Mouse (Mus musculus): Measurements from ENCODE around the gene Plgrkt. TPM values are rescaled to one million over a fixed set of nuclear protein-coding genes. Genes with fewer than 3 reads are reported as not detected.

Plgrkt gene
- polyA plus RNA-seq, 1 experiment from 2014 or later, result 56.2 TPM

DNA sequence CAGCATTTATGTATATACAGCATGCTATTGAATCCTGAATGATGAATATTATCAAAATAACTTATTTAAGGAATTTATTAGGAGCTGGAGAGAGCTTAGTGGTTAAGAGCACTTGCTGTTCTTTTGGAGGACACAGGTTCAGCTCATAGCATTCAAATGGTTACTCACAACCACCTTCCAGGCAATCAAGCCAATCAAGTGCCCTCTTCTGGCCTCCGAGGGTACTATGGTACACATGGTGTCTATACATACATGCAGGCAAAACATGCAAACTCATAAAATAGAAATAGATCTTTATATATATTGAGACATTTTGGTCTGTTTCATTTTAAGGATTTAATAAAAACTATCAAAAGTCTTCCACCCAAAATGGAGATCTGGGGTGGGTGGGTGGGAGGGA is 21.6 kb upstream of the Plgrkt start:
- no peaks in the 10 kb centered on the region for H3K36me3 ChIP-seq (ENCODE audit: control insufficient read depth, insufficient read depth, low read length)
- H3K9ac ChIP-seq (ENCODE audit: low read depth, low read length), result no peak overlapping the region
- DNase-seq (ENCODE audit: low spot score) (no peak), ATAC-seq (replicated peaks; ENCODE audit: low FRiP score) (no peak)
- H3K27me3 ChIP-seq (replicated peaks; ENCODE audit: control insufficient read depth, insufficient read depth, low read length), result no peaks in the 10 kb centered on the region
- 85% methylated on average over 1 of the region's 1 CpGs for WGBS
- no peaks in the 10 kb centered on the region for H3K9me3 ChIP-seq (ENCODE audit: control insufficient read depth, low read length)
- no peaks in the 10 kb centered on the region for H3K4me1 ChIP-seq (replicated peaks; ENCODE audit: control insufficient read depth, insufficient read depth, low read length)
- H3K27ac ChIP-seq (ENCODE audit: low read depth, low read length), result no peak overlapping the region
- no peak overlapping the region for H3K4me3 ChIP-seq (ENCODE audit: low read depth, low read length)
- H3K4me2 ChIP-seq, result no peak overlapping the region

DNA sequence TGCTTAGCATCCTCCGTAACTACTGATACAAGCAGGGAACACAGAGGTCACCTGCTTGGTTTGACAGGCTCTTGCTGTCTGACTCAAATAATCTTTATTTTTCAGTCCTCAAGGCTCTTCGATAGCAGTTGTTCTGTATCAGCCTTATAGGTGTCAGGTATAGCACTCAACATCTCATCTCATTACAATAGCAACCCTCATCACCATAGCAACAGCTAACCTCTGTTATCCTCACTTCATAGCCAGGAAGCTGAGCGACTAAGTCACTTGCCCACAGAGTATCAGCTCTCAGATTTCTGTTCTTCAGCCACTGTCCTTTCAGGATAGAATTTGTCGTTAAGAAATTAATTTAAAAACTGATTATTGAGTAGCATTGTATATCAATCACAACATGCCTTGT is 18.6 kb upstream of the Plgrkt start:
- Histone ChIP-seq H3K27ac (ENCODE audit: low read depth, low read length) (no peak overlapping the region), H3K9ac (ENCODE audit: low read depth, low read length) (no peak overlapping the region), H3K4me1 (replicated peaks; ENCODE audit: control insufficient read depth, insufficient read depth, low read length) (no peaks in the 10 kb centered on the region), H3K4me3 (ENCODE audit: low read depth, low read length) (no peak overlapping the region), H3K27me3 (replicated peaks; ENCODE audit: control insufficient read depth, insufficient read depth, low read length) (no peaks in the 10 kb centered on the region), H3K36me3 (ENCODE audit: control insufficient read depth, insufficient read depth, low read length) (no peaks in the 10 kb centered on the region), H3K4me2 (no peak overlapping the region), H3K9me3 (ENCODE audit: control insufficient read depth, low read length) (no peaks in the 10 kb centered on the region)
- DNase-seq (ENCODE audit: low spot score) (no peak), ATAC-seq (replicated peaks; ENCODE audit: low FRiP score) (no peak)
- 85% methylated on average over 4 of the region's 4 CpGs for WGBS

DNA sequence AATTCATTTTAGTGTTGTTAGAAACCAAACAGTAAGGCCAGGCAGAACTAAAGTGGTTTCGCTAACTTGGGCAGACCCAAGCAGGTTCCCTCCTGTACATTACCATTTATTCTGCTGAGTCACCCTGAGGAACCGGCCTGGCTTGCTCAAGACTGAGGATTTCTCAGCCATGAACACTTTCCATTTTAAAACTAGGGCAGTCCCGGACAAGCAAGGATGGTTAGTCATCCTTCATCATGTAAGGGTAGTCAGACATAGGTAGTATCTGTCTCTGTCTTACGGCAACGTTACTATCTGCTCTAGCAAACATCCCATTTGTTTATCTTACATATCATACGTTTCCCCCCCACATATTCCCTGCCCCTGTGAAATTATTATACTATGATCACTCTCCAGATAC is 17.8 kb upstream of the Plgrkt start:
- ATAC-seq (replicated peaks; ENCODE audit: low FRiP score) (no peak), DNase-seq (ENCODE audit: low spot score) (no peak)
- Histone ChIP-seq H3K27ac (ENCODE audit: low read depth, low read length) (no peak overlapping the region), H3K4me1 (replicated peaks; ENCODE audit: control insufficient read depth, insufficient read depth, low read length) (no peaks in the 10 kb centered on the region), H3K36me3 (ENCODE audit: control insufficient read depth, insufficient read depth, low read length) (no peaks in the 10 kb centered on the region), H3K9ac (ENCODE audit: low read depth, low read length) (no peak overlapping the region), H3K9me3 (ENCODE audit: control insufficient read depth, low read length) (no peaks in the 10 kb centered on the region), H3K4me2 (no peak overlapping the region), H3K4me3 (ENCODE audit: low read depth, low read length) (no peak overlapping the region), H3K27me3 (replicated peaks; ENCODE audit: control insufficient read depth, insufficient read depth, low read length) (no peaks in the 10 kb centered on the region)
- 62% methylated on average over 6 of the region's 6 CpGs for WGBS

DNA sequence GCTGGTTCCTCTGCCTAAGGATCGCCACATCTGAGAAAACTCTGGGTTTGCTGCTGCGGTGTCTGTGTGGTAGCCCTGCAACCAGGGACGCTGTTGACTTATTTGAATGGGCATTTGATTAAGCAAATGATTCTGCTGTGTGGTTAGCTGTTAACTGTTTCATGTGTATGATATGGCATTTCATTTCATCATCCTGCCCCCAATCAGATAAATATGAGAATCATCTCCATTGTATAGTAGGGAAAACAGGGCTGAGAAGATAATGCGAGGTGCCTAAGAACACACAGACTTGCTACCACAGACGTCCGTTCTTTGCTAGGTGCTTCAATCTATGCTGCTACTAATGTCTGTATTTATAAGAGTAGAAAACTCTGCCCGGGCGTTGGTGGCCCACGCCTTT is 17.2 kb upstream of the Plgrkt start:
- Histone ChIP-seq H3K27ac (ENCODE audit: low read depth, low read length) (no peak overlapping the region), H3K36me3 (ENCODE audit: control insufficient read depth, insufficient read depth, low read length) (no peaks in the 10 kb centered on the region), H3K4me2 (no peak overlapping the region), H3K9me3 (ENCODE audit: control insufficient read depth, low read length) (no peaks in the 10 kb centered on the region), H3K9ac (ENCODE audit: low read depth, low read length) (no peak overlapping the region), H3K4me3 (ENCODE audit: low read depth, low read length) (no peak overlapping the region), H3K27me3 (replicated peaks; ENCODE audit: control insufficient read depth, insufficient read depth, low read length) (no peaks in the 10 kb centered on the region), H3K4me1 (replicated peaks; ENCODE audit: control insufficient read depth, insufficient read depth, low read length) (no peaks in the 10 kb centered on the region)
- ATAC-seq (replicated peaks; ENCODE audit: low FRiP score), result no peak
- WGBS, result 84% methylated on average over 9 of the region's 9 CpGs
- no peak for DNase-seq (ENCODE audit: low spot score)

DNA sequence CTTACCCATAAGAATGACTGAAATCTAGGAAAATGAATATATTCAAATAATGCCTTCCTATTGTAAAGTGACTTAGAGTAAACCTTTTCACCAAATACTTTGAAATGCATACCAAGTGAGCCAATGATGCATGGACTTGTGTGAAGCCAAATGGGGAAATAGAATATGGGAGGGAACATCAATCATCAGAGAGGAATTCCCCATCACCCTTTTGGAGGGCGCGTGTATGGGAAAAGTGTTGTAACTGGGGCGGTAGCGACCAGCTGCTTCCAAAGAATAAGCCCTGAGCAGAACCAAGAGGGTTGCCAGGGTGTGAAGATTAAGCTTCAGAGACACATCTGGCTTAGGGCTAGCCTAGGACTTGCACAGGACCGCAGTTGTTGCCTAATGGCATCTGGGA is 16.2 kb upstream of the Plgrkt start:
- H3K4me2 ChIP-seq, result no peak overlapping the region
- H3K4me1 ChIP-seq (replicated peaks; ENCODE audit: control insufficient read depth, insufficient read depth, low read length), result no peaks in the 10 kb centered on the region
- ATAC-seq (replicated peaks; ENCODE audit: low FRiP score) (no peak), DNase-seq (ENCODE audit: low spot score) (no peak)
- H3K36me3 ChIP-seq (ENCODE audit: control insufficient read depth, insufficient read depth, low read length), result no peaks in the 10 kb centered on the region
- H3K27ac ChIP-seq (ENCODE audit: low read depth, low read length), result no peak overlapping the region
- no peak overlapping the region for H3K9ac ChIP-seq (ENCODE audit: low read depth, low read length)
- no peak overlapping the region for H3K4me3 ChIP-seq (ENCODE audit: low read depth, low read length)
- no peaks in the 10 kb centered on the region for H3K27me3 ChIP-seq (replicated peaks; ENCODE audit: control insufficient read depth, insufficient read depth, low read length)
- no peaks in the 10 kb centered on the region for H3K9me3 ChIP-seq (ENCODE audit: control insufficient read depth, low read length)
- WGBS, result 96% methylated on average over 5 of the region's 5 CpGs

DNA sequence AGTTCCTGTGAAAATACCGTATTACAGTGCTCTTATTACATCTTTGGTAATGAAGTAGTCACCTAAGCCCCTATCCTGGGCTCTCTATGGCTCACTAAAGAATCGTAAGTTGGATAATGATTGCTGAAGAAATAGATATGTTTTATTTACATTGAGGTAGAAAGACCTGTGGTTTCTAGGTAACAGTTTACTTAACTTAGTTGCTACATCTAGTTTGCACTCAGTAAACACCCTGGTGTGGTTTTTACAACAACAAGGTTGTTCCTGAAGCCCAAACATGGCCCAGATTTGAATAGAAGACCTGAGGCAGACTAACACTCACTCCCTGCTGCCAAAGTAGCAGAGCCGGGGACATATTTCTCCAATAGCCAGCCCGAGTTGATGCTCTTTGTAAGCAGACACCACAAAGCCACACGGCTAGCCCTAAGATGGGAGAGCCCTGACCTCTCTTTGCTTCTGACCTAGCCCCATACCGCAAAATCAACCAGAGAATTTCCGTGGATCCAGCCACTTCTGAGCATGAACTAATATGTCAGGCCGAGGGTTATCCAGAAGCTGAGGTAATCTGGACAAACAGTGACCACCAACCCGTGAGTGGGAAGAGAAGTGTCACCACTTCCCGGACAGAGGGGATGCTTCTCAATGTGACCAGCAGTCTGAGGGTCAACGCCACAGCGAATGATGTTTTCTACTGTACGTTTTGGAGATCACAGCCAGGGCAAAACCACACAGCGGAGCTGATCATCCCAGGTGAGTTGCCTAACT is 12.8 kb upstream of the Plgrkt start:
- H3K9ac ChIP-seq (ENCODE audit: low read depth, low read length), result no peak overlapping the region
- DNase-seq (ENCODE audit: low spot score) (no peak), ATAC-seq (replicated peaks; ENCODE audit: low FRiP score) (no peak)
- H3K27me3 ChIP-seq (replicated peaks; ENCODE audit: control insufficient read depth, insufficient read depth, low read length), result no peaks in the 10 kb centered on the region
- no peak overlapping the region for H3K27ac ChIP-seq (ENCODE audit: low read depth, low read length)
- no peaks in the 10 kb centered on the region for H3K9me3 ChIP-seq (ENCODE audit: control insufficient read depth, low read length)
- H3K36me3 ChIP-seq (ENCODE audit: control insufficient read depth, insufficient read depth, low read length), result no peaks in the 10 kb centered on the region
- no peak overlapping the region for H3K4me2 ChIP-seq
- WGBS, result 83% methylated on average over 14 of the region's 14 CpGs
- H3K4me1 ChIP-seq (replicated peaks; ENCODE audit: control insufficient read depth, insufficient read depth, low read length), result no peaks in the 10 kb centered on the region
- no peak overlapping the region for H3K4me3 ChIP-seq (ENCODE audit: low read depth, low read length)

DNA sequence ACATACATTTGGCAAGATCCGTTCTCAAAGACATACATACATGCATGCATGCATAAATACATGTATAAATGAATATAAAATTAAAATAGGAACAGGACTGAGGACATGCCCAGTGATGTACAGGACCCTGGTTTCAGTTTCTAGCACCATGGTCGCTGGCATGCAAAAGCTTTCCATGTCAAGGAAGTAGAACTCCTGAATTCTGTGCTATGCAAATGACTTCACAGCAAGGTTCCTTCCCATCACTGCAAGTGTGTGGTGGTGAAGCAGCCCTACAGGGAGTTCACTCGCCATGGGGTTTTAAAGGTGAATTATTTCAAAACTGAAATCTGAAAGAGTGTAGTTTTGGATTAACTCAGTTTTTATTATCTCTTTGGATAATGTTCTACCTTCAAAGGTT is 9.2 kb upstream of the Plgrkt start:
- Histone ChIP-seq H3K9ac (ENCODE audit: low read depth, low read length) (no peak overlapping the region), H3K9me3 (ENCODE audit: control insufficient read depth, low read length) (no peaks in the 10 kb centered on the region), H3K27me3 (replicated peaks; ENCODE audit: control insufficient read depth, insufficient read depth, low read length) (no peaks in the 10 kb centered on the region), H3K4me3 (ENCODE audit: low read depth, low read length) (no peak overlapping the region), H3K4me2 (no peak overlapping the region), H3K27ac (ENCODE audit: low read depth, low read length) (no peak overlapping the region), H3K4me1 (replicated peaks; ENCODE audit: control insufficient read depth, insufficient read depth, low read length) (0 out of 2 replicates have a peak, but pooled peaks cover 4% of the 10 kb centered on the region), H3K36me3 (ENCODE audit: control insufficient read depth, insufficient read depth, low read length) (no peaks in the 10 kb centered on the region)
- WGBS, result 68% methylated on average over 3 of the region's 3 CpGs
- ATAC-seq (replicated peaks; ENCODE audit: low FRiP score), result no peak
- DNase-seq (ENCODE audit: low spot score), result no peak

DNA sequence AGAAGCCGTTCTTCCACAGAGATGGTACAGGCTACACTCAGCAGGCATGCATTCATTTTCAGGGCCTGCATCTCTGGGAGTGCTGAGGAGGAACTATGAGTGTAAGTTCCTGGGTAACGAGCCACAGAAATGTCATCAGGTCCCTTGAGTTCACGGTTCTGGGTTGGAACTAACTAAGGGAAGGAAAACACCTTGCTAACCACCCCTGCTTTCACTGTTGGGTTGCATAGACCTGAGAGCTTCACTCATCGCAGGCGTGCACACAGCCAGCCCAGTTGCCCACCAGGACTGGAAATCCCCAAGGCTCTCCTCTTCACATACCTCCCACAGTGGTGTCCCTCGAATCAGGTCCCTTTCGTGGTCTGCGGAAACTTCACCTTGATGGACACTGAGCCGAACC is 7.8 kb upstream of the Plgrkt start:
- DNase-seq (ENCODE audit: low spot score), result no peak
- 87% methylated on average over 9 of the region's 9 CpGs for WGBS
- H3K4me2 ChIP-seq, result no peak overlapping the region
- no peaks in the 10 kb centered on the region for H3K36me3 ChIP-seq (ENCODE audit: control insufficient read depth, insufficient read depth, low read length)
- no peaks in the 10 kb centered on the region for H3K9me3 ChIP-seq (ENCODE audit: control insufficient read depth, low read length)
- no peak overlapping the region for H3K4me3 ChIP-seq (ENCODE audit: low read depth, low read length)
- 0 out of 2 replicates have a peak, but pooled peaks cover 4% of the 10 kb centered on the region for H3K4me1 ChIP-seq (replicated peaks; ENCODE audit: control insufficient read depth, insufficient read depth, low read length)
- no peak for ATAC-seq (replicated peaks; ENCODE audit: low FRiP score)
- H3K27me3 ChIP-seq (replicated peaks; ENCODE audit: control insufficient read depth, insufficient read depth, low read length), result no peaks in the 10 kb centered on the region
- H3K27ac ChIP-seq (ENCODE audit: low read depth, low read length), result no peak overlapping the region
- H3K9ac ChIP-seq (ENCODE audit: low read depth, low read length), result no peak overlapping the region

DNA sequence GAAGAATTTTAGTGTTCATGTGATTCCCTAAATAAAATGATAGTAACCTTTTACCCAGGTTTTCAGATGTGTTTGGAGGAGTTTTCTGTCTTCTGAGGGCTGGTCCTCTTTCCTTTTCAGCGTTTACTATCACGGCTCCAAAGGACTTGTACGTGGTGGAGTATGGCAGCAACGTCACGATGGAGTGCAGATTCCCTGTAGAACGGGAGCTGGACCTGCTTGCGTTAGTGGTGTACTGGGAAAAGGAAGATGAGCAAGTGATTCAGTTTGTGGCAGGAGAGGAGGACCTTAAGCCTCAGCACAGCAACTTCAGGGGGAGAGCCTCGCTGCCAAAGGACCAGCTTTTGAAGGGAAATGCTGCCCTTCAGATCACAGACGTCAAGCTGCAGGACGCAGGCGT is 6.2 kb upstream of the Plgrkt start:
- Histone ChIP-seq H3K4me3 (ENCODE audit: low read depth, low read length) (no peak overlapping the region), H3K9me3 (ENCODE audit: control insufficient read depth, low read length) (no peaks in the 10 kb centered on the region), H3K36me3 (ENCODE audit: control insufficient read depth, insufficient read depth, low read length) (no peaks in the 10 kb centered on the region), H3K9ac (ENCODE audit: low read depth, low read length) (no peak overlapping the region), H3K27ac (ENCODE audit: low read depth, low read length) (no peak overlapping the region), H3K4me2 (no peak overlapping the region), H3K27me3 (replicated peaks; ENCODE audit: control insufficient read depth, insufficient read depth, low read length) (no peaks in the 10 kb centered on the region), H3K4me1 (replicated peaks; ENCODE audit: control insufficient read depth, insufficient read depth, low read length) (peaks cover 8% of the 10 kb centered on the region)
- ATAC-seq (replicated peaks; ENCODE audit: low FRiP score) (no peak), DNase-seq (ENCODE audit: low spot score) (no peak)
- WGBS, result 49% methylated on average over 11 of the region's 11 CpGs

All from liver, embryonic 11.5 days (tissue).